Mouse (Mus musculus) thymus, postnatal 25 days (tissue): ENCODE measurements around the gene Cep170b.

Experiments used
- DNase-seq: peaks from one replicate; pipeline ENCODE4 v3.0.0; 2022

Cep170b gene

GRCm38 (mm10) chr12:112766586-112766985 lies 46.3 kb downstream of the Cep170b start:
- no peak for DNase-seq

DNA sequence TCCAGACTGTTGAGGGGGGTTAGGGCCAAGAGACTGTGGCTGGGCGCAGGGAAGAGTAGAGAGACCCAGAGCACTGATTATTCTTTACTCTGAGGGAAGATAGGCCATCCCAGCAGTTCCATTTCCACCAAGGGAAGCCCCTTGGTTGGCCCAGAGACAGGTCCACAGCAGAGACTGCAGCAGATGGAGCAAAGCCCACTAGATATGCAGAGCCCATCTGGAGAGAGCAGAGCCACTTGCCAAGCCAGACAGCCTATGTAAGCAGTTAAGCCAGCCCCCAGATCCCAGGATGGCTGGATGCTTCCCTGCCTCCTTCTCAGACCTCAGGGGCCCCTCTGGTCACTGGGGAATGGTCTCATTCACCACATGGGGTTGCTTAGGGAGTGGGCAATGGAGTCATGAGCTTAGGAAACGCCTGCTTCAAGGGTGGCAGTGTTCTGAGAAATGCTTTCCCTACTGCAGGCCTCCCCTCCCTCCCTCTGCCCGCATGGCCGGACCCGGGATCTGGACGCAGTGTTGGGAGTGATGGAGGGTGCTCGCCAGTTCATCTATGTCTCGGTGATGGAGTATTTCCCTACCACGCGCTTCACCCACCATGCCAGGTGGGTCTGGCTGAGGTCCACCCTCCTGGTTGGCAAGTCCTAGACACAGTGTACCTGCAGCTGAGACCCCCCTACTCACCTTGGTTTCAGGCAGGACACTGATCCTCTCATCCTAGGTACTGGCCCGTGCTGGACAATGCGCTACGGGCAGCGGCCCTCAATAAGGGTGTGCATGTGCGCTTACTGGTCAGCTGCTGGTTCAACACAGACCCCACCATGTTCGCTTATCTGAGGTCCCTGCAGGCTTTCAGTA lies 47.0 kb downstream of the Cep170b start:
- DNase-seq = no peak

DNA sequence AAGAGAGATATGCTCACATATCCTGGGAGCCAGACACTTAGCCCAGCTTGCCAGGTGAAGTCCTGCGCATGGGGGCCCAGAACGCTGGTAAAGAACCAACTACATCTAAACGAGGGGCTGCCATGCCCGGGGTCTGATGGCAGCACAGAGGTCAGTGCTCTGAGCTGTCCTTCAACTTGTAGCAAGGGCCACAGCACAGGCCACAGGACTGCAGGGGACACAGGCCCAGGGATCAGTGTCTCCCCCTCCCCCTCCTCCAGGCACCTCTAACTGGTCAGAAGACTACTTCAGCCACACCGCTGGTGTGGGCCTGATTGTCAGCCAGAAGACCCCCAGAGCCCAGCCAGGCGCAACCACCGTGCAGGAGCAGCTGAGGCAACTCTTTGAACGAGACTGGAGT lies 47.9 kb downstream of the Cep170b start:
- DNase-seq = no peak

DNA sequence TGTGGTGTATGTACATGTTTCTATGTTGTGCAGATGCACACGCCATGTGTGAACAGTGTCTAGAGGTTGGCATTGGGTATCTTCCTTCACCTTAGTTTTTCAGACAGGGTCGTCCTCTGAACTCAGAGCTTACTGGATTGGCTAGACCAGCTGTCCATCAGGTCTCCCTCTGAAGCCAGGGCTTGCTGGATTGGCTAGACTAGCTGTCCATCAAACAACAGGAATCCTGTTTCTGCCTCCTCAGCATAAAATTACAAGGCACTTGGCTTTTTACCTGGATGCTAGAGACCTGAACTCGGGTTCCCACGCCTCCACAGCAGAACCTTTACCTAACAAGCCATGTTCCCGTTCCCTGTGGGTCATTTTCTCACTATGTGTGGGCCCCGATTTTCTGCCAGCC lies 48.8 kb downstream of the Cep170b start:
- DNase-seq = no peak

DNA sequence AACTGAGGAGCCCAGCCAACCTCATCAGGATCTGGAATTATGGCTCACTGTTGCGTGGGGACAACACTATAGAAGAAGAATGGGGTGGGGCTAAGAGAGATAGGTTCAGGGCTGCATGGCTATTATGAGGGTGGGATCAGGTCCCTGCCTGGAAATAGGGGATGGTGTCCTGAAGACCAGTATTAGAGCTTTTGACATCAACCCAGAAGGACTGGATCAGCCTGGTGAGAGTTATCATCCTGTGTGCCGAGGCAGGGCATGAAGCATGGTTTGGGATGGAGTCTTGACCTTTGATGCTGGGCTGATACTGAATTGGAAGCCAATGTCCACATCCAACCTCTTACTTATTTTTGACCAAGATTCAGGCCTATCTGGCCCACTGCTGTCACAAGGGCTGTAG lies 49.5 kb downstream of the Cep170b start:
- DNase-seq = no peak

- no peak for DNase-seq
Measured at GRCm38 (mm10) chr12:112770396-112770795, 50.1 kb downstream of the Cep170b start.

DNA sequence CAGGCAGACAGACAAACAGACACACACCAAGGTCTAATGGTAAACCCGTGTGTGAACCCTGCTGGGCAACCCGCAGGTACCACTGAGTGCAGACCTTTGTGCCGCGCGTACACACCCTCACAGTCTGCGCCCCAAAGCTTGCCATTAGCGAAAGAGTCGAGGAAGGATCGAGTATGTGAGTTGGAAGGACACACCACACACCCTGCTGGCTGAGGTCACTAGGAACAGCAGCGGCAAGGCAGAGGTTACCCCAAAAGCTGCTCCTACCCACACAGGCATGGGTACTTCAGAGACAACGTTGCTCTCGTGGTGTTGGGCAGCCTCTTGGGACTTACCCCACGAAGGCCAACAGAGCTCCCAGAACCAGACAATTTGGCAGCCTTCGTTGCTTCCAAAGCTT lies 52.1 kb downstream of the Cep170b start:
- no peak for DNase-seq

DNA sequence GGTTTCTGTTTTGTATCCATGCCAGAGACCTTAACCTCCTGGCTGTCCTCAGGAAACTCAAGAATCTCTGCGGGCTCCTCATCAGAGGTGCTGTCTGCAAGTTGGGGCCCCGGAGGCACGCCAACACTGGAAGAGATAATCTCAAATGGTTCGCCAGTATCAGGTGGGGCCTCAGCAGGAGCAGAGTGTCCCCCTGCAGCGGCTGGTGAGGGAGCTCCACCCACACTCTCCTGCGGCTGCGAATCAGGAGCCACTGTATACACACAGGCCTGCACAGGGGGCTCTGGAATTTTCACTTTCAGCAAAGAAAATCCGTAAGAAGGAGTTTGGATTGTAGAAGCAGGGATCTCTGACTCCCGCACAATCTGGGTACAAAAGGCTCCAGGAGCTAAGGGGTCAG lies 53.1 kb downstream of the Cep170b start:
- no peak for DNase-seq

- no peak for DNase-seq
Measured at GRCm38 (mm10) chr12:112774026-112774425, 53.8 kb downstream of the Cep170b start.

GRCm38 (mm10) chr12:112774481-112774880 lies 54.2 kb downstream of the Cep170b start:
- no peak for DNase-seq

DNA sequence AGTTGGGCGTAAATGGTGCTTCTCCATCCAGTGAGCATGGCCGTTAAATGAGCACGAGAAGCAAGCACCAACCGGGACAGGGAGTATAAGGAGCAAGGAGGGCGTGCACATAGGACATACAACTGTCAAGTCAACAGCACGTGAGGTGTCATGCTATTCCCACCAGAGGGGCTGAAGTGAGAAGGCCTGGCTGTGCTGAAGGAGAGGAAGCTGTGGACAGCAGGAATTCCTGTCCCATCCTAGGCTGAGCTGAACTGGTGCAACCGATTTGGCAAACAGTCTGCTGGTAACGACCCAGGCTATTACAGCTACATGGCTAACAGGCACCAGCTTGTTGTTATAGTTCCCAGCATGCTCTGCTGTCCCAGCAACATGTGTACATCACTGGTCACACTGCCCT lies 70.8 kb downstream of the Cep170b start:
- no peak for DNase-seq

DNA sequence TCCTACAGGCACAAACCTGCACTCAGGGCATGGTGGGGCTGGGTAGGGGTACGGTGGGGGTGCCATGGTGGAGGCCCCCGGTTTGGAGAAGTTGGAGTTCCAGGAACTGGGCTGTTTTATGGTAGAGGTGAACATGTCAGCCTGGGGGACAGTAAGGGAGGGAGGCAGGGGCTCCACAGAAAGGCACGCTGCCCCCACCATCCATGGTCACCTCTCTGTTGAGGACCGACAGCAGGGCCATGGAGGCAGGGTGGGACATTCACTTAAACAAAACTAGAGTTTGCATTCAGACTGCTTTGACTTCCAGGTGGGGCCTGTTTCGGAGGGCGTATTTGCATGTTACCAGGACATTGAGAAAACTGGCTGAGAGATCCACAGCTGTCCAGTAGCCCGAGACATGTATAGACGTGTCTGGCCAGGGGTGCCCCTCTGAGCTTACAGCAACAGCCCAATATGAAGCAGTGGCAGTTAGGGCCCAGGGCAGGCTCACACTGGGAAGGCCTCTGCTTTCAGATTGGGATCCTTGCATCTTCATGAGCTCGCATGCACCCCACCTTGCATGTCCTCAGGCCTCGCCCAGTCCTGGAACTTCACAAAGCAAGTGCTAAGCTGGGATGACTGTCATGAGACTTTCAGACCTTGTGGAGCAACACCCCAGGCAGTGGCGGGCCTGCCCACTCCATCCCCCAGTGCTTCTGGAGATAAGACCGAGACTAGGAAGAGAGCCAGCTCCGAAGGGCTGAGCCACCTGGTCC lies 73.5 kb downstream of the Cep170b start:
- no peak for DNase-seq

DNA sequence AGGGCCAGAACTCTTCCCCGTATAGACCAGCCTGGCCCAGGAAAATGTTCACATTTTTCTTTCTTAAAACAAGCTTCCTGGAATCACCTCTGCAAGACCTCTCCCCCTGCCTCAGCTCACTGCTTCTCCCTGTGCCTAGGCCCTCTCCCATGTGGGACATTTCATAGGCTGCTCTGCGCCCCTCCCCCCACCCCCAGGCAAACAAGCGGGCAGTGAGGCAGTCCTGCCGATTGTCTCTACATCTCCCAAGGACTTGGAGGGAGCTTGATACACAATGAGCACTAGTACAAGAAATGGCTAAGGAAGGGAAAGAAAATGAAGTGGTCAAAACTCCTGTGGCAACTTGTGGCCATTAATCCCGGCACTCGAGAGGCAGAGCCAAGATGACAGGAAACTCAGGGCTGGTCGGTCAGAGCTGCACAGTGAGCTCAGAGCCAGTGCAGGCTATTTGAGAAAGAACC lies 74.1 kb downstream of the Cep170b start:
- no peak for DNase-seq

DNA sequence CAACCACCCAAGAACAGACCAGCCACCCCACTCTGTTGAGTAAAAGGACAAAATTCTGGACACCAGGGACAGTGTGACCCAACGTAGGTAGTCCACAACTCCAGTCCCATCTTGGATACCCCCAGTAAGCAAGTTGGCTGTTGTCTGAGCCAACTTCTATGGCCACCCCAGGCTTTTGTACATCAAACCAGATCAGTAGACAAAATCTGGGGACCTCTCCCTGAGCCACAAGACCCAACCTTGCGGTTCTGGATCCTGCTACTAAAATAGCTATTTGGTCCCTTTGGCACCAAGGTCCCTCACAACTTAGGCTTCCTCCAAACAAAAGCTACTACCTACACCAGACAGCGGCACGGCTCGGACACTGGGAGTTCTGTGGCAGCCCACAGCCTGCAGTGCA lies 74.7 kb downstream of the Cep170b start:
- DNase-seq = no peak

- no peak for DNase-seq
Measured at GRCm38 (mm10) chr12:112795466-112796104, 75.3 kb downstream of the Cep170b start.
